Mouse (Mus musculus) pancreas, adult 10 weeks (tissue): ENCODE measurements around the gene Ppfia2. TPM values are rescaled to one million over a fixed set of nuclear protein-coding genes. Genes with fewer than 3 reads are reported as not detected.

Experiments used
- polyA plus RNA-seq: library from polyadenylated mRNA; stranded (reverse); fragments of 350-450 nt; fragmentation: Illumina TruSeq; extraction: RNeasy Lipid Tissue Mini Kit (QIAGEN cat#74804); gene quantifications from one replicate; pipeline ENCODE4 v1.2.3, GENCODE M21; 2015; ENCODE audit warnings: low read depth, low replicate concordance; ENCODE audit not compliant: insufficient read depth

The Ppfia2 gene
- polyA plus RNA-seq, result not detected

GRCm38 (mm10) chr10:106469855-106470532 lies at the start of gene Ppfia2:
Ppfia2 (plus strand) TSS chr10:106470339.

